Mouse (Mus musculus) embryonic facial prominence, embryonic 11.5 days (tissue): ENCODE results near the gene Gzmm. TPM values are rescaled to one million over a fixed set of nuclear protein-coding genes. Genes with fewer than 3 reads are reported as not detected.
A peak's percentile ranks its signal among the peaks of the same experiment; 100 is the strongest.

Experiments
- ATAC-seq: fragments of 200-750 bp; cut with Nextera tagmentation; replicated peaks from 2 replicates; pipeline ENCODE4 v1.8.0; 2017; ENCODE audit warnings: low read depth; ENCODE audit not compliant: insufficient number of reproducible peaks, low FRiP score, low TSS enrichment
- DNase-seq: peaks from one replicate; pipeline ENCODE4 v3.0.0-alpha.2; 2015; ENCODE audit warnings: low spot score
- H3K27ac ChIP-seq: fragments of 300-500 bp; sonication (generic); replicated peaks from 2 replicates; pipeline ENCODE4 v1.5.1; 2014; ENCODE audit warnings: mild to moderate bottlenecking, low read depth, low read length, control low read depth
- H3K27me3 ChIP-seq: fragments of 300-500 bp; sonication (generic); 2 replicates; pipeline ENCODE4 v1.6.1; 2014; ENCODE audit warnings: mild to moderate bottlenecking, low read length, moderate library complexity, mixed read lengths; ENCODE audit not compliant: control insufficient read depth, insufficient read depth
- H3K36me3 ChIP-seq: fragments of 300-500 bp; sonication (generic); replicated peaks from 2 replicates; pipeline ENCODE4 v1.6.1; 2014; ENCODE audit warnings: low read depth, mild to moderate bottlenecking, low read length, moderate library complexity, mixed read lengths; ENCODE audit not compliant: control insufficient read depth, insufficient read depth
- H3K4me1 ChIP-seq: fragments of 300-500 bp; sonication (generic); 2 replicates; pipeline ENCODE4 v1.6.1; 2014; ENCODE audit warnings: low read length, mixed read lengths; ENCODE audit not compliant: control insufficient read depth, insufficient read depth
- H3K4me2 ChIP-seq: fragments of 300-500 bp; sonication (generic); 2 replicates; pipeline ENCODE4 v1.6.1; 2014; ENCODE audit warnings: low read depth, mild to moderate bottlenecking, control low read depth, low read length, moderate library complexity
- H3K4me3 ChIP-seq: fragments of 300-500 bp; sonication (generic); 2 replicates; pipeline ENCODE4 v1.5.1; 2014; ENCODE audit warnings: low read depth, low read length, control low read depth
- H3K9ac ChIP-seq: fragments of 300-500 bp; sonication (generic); replicated peaks from 2 replicates; pipeline ENCODE4 v1.6.1; 2014; ENCODE audit warnings: mild to moderate bottlenecking, control low read depth, low read length
- H3K9me3 ChIP-seq: fragments of 300-500 bp; sonication (generic); replicated peaks from 2 replicates; pipeline ENCODE4 v1.6.1; 2016; ENCODE audit warnings: mild to moderate bottlenecking, low read length, inconsistent platforms, mixed read lengths; ENCODE audit not compliant: control insufficient read depth
- WGBS: fragments of 180-500 bp; shearing (Covaris S2); extraction: QIAGEN DNeasy Blood & Tissue Kit; methylation state at CpG from one replicate; pipeline ENCODE4 v1.1.7; 2014; 5-methylcytosine and 5-hydroxymethylcytosine counted together
- polyA plus RNA-seq: library from polyadenylated mRNA; unstranded; fragments of >200 nt; fragmentation: Nextera tagmentation; extraction: Ambion mirVana; gene quantifications from 2 replicates; pipeline ENCODE4 v1.2.1, GENCODE M21; 2014

Gene Gzmm
- polyA plus RNA-seq, 1 experiment from 2014 or later: 0.77 TPM

DNA sequence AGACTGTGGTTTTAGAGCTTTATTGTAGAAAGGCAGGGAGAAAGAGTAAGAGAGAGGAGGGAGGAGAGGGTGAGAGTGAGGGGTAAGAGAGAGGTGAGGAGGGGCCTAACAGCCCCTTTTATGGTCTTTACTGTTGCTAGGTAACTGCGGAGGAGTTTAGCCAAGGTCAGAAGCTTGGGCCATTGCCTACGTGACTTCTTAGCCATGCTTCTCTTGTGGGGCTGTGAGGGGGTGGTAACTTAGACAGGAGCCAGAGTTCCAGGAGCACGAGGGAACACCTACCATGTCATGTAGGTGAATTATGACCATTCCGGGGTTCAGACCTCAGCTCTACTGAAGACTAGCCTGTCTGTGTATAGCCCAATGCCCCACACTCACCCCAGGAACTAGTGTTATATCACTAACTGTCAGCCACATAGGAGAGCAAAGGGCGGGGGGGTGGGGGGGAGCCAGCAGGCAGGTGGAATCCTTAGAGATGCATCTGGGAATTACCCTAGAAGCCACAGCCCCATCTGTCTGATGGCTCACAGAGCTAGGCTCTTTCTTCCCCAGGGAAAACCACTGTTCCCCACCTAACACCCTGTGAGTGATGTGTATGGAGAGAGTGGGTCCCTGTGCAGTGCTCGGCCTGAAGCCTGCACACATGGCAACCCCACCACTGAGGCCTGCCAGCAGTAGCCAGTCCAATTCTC, 17.3 kb upstream of the Gzmm start:
- Histone ChIP-seq H3K9ac (no peak overlapping the region), H3K36me3 (no peaks in the 10 kb centered on the region; the same call in 1 of the 2 replicates), H3K4me3 (no peak overlapping the region), H3K9me3 (no peaks in the 10 kb centered on the region), H3K4me2 (no peak overlapping the region), H3K4me1 (peaks cover 4% of the 10 kb centered on the region), H3K27me3 (no peaks in the 10 kb centered on the region), H3K27ac (no peak overlapping the region)
- no peak for ATAC-seq
- no peak for DNase-seq
- 72% methylated on average over 6 of the region's 6 CpGs for WGBS

DNA sequence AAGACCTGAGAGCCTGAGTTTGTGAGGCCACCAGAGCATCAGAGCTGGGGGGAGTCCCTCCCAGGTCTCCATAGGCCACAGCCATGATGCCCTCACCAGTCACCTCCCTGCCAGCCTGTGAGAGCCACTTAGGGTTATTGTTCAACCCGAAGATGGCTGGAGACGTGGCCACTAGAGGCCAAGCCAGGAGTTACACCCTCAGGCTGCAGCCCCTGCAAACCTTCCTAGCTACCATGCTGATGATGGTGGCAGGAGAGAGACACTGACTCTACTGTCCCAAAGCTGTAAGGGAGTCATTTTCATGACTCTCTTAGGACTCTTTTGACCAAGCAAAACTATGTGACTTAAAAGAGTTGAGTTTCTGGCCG, 16.7 kb upstream of the Gzmm start:
- Histone ChIP-seq H3K27me3 (no peaks in the 10 kb centered on the region), H3K9ac (no peak overlapping the region), H3K27ac (no peak overlapping the region), H3K4me1 (peaks cover 4% of the 10 kb centered on the region), H3K4me3 (no peak overlapping the region), H3K36me3 (no peaks in the 10 kb centered on the region; the same call in 1 of the 2 replicates), H3K4me2 (no peak overlapping the region), H3K9me3 (no peaks in the 10 kb centered on the region)
- no peak for DNase-seq
- 49% methylated on average over 3 of the region's 3 CpGs for WGBS
- no peak for ATAC-seq

- 94% methylated on average over 3 of the region's 3 CpGs for WGBS
- Histone ChIP-seq H3K9ac (no peak overlapping the region), H3K4me1 (peaks cover 4% of the 10 kb centered on the region), H3K36me3 (no peaks in the 10 kb centered on the region; the same call in 1 of the 2 replicates), H3K4me2 (no peak overlapping the region), H3K27me3 (no peaks in the 10 kb centered on the region), H3K9me3 (no peaks in the 10 kb centered on the region), H3K27ac (no peak overlapping the region), H3K4me3 (no peak overlapping the region)
- ATAC-seq (no peak), DNase-seq (no peak)
Measured at GRCm38 (mm10) chr10:79673054-79673453, 15.8 kb upstream of the Gzmm start.

DNA sequence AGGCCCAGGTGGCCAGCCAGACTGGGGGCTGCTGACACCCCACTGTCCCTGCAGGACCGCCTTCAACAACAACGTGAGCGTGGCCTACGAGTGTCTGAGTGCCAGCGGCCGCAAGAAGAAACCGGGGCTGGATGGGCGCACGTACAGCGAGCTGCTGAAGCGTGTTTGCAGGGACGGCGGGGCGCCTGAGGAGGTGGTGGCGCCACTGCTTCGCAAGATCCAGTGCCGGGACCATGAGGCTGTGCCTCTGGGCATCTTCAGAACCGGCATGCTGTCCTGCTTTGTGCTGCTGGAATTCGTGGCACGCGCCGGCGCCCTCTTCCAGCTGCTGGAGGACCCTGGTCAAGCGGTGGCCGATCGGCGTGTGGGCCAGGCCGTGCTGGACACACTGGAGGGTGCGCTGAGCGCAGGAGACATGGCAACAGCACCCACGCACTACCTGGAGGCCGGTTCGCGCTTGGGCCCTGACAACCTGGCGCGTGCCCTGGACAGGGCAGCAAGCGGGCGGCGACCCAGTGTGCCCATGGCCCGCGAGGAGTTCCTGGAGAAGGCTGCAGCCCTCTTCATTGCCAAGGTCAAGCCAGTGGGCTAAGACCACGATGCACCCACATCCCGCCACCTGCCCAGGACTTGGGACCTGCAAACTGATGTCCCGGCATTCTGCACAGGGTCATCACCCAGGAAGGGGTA, 13.3 kb upstream of the Gzmm start:
- no peak overlapping the region for H3K4me3 ChIP-seq

GRCm38 (mm10) chr10:79680606-79681495, 8.0 kb upstream of the Gzmm start:
- Histone ChIP-seq H3K4me1 (peaks cover 6% of the 10 kb centered on the region), H3K4me2 (peak overlapping the region; percentile 60), H3K27ac (peak overlapping the region; percentile 59; the same call in 1 of the 2 replicates), H3K4me3 (peak overlapping the region; percentile 89), H3K27me3 (no peaks in the 10 kb centered on the region), H3K9ac (peak overlapping the region; percentile 83), H3K9me3 (no peaks in the 10 kb centered on the region), H3K36me3 (peaks cover 7% of the 10 kb centered on the region)
- WGBS: 37% methylated on average over 11 of the region's 11 CpGs
- no peak for DNase-seq
- ATAC-seq: peak; percentile 24

More for the DNA sequence above, 13.3 kb upstream of the Gzmm start:
- H3K27ac ChIP-seq: no peak overlapping the region
- H3K4me2 ChIP-seq: no peak overlapping the region
- DNase-seq: no peak
- no peaks in the 10 kb centered on the region for H3K9me3 ChIP-seq
- H3K9ac ChIP-seq: no peak overlapping the region
- no peaks in the 10 kb centered on the region for H3K27me3 ChIP-seq
- no peaks in the 10 kb centered on the region; the same call in 1 of the 2 replicates for H3K36me3 ChIP-seq
- WGBS: 50% methylated on average over 44 of the region's 44 CpGs
- peaks cover under 1% of the 10 kb centered on the region; the same call in 1 of the 2 replicates for H3K4me1 ChIP-seq
- no peak for ATAC-seq

DNA sequence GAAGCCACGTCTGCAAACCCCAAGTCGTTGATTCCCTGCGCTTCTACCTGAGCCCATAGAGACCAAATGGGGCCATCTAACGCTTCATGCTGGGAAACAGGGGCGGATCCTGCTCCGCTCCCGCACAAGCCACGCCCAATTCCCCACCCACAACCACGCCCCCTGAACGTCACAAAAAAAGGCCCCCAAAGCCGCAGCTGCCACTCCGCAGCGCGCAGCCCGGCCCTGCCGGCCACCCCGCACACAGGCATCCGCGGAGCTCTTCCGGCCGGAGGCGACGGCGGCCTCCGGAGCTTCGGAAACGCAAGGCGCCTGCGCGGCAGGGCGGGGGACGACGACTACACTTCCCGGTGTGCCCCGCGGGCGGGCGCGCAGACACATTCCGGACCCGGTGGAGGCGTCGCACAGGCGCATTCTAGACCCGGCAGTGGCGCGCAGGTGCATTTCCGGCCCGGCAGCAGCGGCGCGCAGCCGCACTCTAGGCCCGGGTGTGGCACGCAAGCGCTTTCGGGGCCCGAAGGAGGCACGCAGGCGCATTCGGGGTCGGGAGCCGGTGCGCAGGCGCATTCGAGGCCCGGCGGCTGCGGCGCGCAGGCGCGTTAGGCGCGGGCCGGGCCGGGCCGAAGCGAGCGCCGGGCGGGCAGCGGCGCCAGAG, 7.1 kb upstream of the Gzmm start, which contains the start of gene Cdc34:
TSS of gene Cdc34 (plus strand) at position 605 of the 655 bp plus-strand sequence.
- Histone ChIP-seq H3K9ac (peak within 1 kb of the TSS; percentile 83), H3K36me3 (peaks cover 10% of the 10 kb centered on the region), H3K27me3 (no peaks in the 10 kb centered on the region), H3K4me2 (peak within 1 kb of the TSS; percentile 60), H3K4me3 (peak within 1 kb of the TSS; percentile 89), H3K27ac (peak within 1 kb of the TSS; percentile 59), H3K4me1 (peaks cover 6% of the 10 kb centered on the region), H3K9me3 (no peaks in the 10 kb centered on the region)
- WGBS: under 1% methylated on average over 78 of the region's 84 CpGs
- peak; percentile 98 for DNase-seq
- peak; percentile 92 for ATAC-seq

DNA sequence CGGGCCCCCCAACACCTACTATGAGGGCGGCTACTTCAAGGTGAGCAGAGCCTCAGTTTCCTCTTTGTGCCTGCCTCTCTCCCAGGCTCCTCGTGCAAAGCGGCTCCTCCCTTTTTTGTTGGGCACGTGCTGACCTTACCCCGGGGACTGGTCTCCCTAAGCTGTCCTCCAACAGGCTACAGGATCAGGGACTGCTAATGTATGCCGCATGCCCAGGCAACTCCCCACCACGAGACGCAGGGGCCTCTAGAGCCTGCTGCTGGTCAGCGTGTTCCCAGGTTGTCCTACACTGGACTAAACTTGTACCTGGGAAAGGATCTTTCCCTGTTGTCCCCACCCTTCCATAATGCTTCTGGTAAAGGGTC, 6.3 kb upstream of the Gzmm start:
- H3K9ac ChIP-seq: peak overlapping the region; percentile 83
- H3K27me3 ChIP-seq: no peaks in the 10 kb centered on the region
- H3K4me1 ChIP-seq: peaks cover 6% of the 10 kb centered on the region
- H3K4me2 ChIP-seq: peak overlapping the region; percentile 57
- peak; percentile 10; the same call in 1 of the 2 replicates for ATAC-seq
- DNase-seq: no peak
- H3K9me3 ChIP-seq: no peaks in the 10 kb centered on the region
- H3K4me3 ChIP-seq: peak overlapping the region; percentile 89
- H3K27ac ChIP-seq: no peak overlapping the region; the same call in 1 of the 2 replicates
- WGBS: 0% methylated on average over 10 of the region's 10 CpGs
- peaks cover 10% of the 10 kb centered on the region for H3K36me3 ChIP-seq
